Mouse (Mus musculus) MEL (cell line): ENCODE measurements at regions not wholly inside any gene's neighbourhood (a gene's known extent, or its start where the extent isn't known, plus 50 kb on each side); places are given as distances from the start of the nearest gene placed in this dataset.

ENCODE experiments used
- CTCF ChIP-seq, 3 experiments: IDR thresholded peaks in 2 of 3; conservative IDR thresholded peaks in 1 of 3; 2 replicates each; pipeline ENCODE4 v1.5.1; 2011 to 2012; ENCODE audit warnings: low read length in 3 of 3, low read depth in 2 of 3, mild to moderate bottlenecking in 2 of 3, improper control_type of control experiment in 1 of 3, inconsistent platforms in 1 of 3, mixed read lengths in 1 of 3, moderate library complexity in 1 of 3; ENCODE audit not compliant: control insufficient read depth in 1 of 3, insufficient read depth in 1 of 3, poor library complexity in 1 of 3, severe bottlenecking in 1 of 3
- EP300 ChIP-seq, 2 experiments: IDR thresholded peaks; 2 replicates each; pipeline ENCODE4 v1.6.1; 2011; ENCODE audit warnings: improper control_type of control experiment in 2 of 2, low read length in 2 of 2, low read depth in 1 of 2, mild to moderate bottlenecking in 1 of 2
- JUND ChIP-seq: IDR thresholded peaks from 2 replicates; pipeline ENCODE4 v1.6.1; 2011; ENCODE audit warnings: low read depth, mild to moderate bottlenecking, improper control_type of control experiment, low read length
- MAFK ChIP-seq: IDR thresholded peaks from 2 replicates; pipeline ENCODE4 v1.6.1; 2011; ENCODE audit warnings: low read depth, mild to moderate bottlenecking, low read length, improper control_type of control experiment, borderline replicate concordance
- MAX ChIP-seq: IDR thresholded peaks from 2 replicates; pipeline ENCODE4 v1.6.1; 2011; ENCODE audit warnings: low read length, improper control_type of control experiment
- TBP ChIP-seq: IDR thresholded peaks from 2 replicates; pipeline ENCODE4 v1.8.0; 2011; ENCODE audit warnings: low read depth, low read length, improper control_type of control experiment
- UBTF ChIP-seq: IDR thresholded peaks from 2 replicates; pipeline ENCODE4 v1.6.1; 2012; ENCODE audit warnings: low read depth, mild to moderate bottlenecking, inconsistent platforms, low read length, improper control_type of control experiment, moderate library complexity, borderline replicate concordance; ENCODE audit not compliant: insufficient read depth

DNA sequence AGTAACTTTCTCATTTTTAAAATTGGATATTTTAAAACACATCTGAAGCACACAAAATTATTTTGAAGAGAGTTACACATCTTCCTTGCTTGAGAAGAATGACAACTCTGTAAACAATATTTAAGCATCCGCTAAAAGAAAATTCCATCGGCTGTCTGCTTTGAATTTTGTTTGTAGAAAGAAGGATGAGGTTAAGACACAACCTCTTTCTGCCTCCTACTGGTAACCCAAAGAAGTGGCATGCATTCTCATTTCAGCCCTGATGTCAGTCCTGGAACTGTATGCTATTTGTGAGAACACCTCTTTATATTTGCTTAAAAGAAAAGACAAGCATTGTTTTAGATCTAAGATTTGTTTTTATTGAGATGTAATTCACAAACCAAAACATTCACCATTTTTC is 80.6 kb upstream of the Gpc3 start:
- TF ChIP-seq MAX (no peak), CTCF (IDR thresholded peaks at IDR 0.05 in 2 of 3, conservative IDR thresholded peaks at IDR 0.05 in 1 of 3; ENCODE audit: control insufficient read depth in 1 of 3, insufficient read depth in 1 of 3, low read depth in 2 of 3, low read length in 3 of 3, poor library complexity in 1 of 3, severe bottlenecking in 1 of 3) (no peak; a peak in 1 of 6 replicates), UBTF (no peak), MAFK (no peak), TBP (no peak), JUND (no peak), EP300 (IDR thresholded peaks at IDR 0.05; ENCODE audit: low read depth in 1 of 2, low read length in 2 of 2) (no peak)
